Mouse (Mus musculus) c-Kit-positive CD71-positive TER-119-negative erythroid progenitor cells, embryonic 14.5 days (primary cell): ENCODE measurements around the gene Efcab11.

Experiments used
- DNase-seq: peaks from one replicate; pipeline ENCODE4 v3.0.0-alpha.2; 2013; ENCODE audit warnings: low read depth

Efcab11 gene

GRCm38 (mm10) chr12:99749391-99749790, 134.8 kb downstream of the Efcab11 start:
- DNase-seq, result no peak

GRCm38 (mm10) chr12:99741631-99742030, 142.6 kb downstream of the Efcab11 start:
- DNase-seq, result no peak

- no peak for DNase-seq
These were observed 145.0 kb downstream of the Efcab11 start for GRCm38 (mm10) chr12:99739211-99739610.

- no peak for DNase-seq
These were observed 146.0 kb downstream of the Efcab11 start for GRCm38 (mm10) chr12:99738256-99738655.

GRCm38 (mm10) chr12:99736971-99737370, 147.3 kb downstream of the Efcab11 start:
- no peak for DNase-seq

- DNase-seq, result no peak
These were observed 149.1 kb downstream of the Efcab11 start for GRCm38 (mm10) chr12:99735172-99735571.

GRCm38 (mm10) chr12:99724206-99724605, 160.0 kb downstream of the Efcab11 start:
- no peak for DNase-seq

GRCm38 (mm10) chr12:99723791-99724190, 160.4 kb downstream of the Efcab11 start:
- DNase-seq, result no peak

GRCm38 (mm10) chr12:99721318-99721717, 162.9 kb downstream of the Efcab11 start:
- no peak for DNase-seq

GRCm38 (mm10) chr12:99719777-99720176, 164.5 kb downstream of the Efcab11 start:
- DNase-seq, result no peak

- DNase-seq, result no peak
These were observed 166.1 kb downstream of the Efcab11 start for GRCm38 (mm10) chr12:99718161-99718560.

- DNase-seq, result no peak
These were observed 168.1 kb downstream of the Efcab11 start for GRCm38 (mm10) chr12:99716038-99716610.

- DNase-seq, result no peak
These were observed 168.9 kb downstream of the Efcab11 start for GRCm38 (mm10) chr12:99715129-99716037.

- DNase-seq, result no peak
These were observed 172.0 kb downstream of the Efcab11 start for GRCm38 (mm10) chr12:99712214-99712613.

- no peak for DNase-seq
These were observed 182.0 kb downstream of the Efcab11 start for GRCm38 (mm10) chr12:99702248-99702647.

GRCm38 (mm10) chr12:99700380-99700779, 183.9 kb downstream of the Efcab11 start:
- no peak for DNase-seq

- no peak for DNase-seq
These were observed 184.7 kb downstream of the Efcab11 start for GRCm38 (mm10) chr12:99699379-99700023.

- DNase-seq, result no peak
These were observed 190.2 kb downstream of the Efcab11 start for GRCm38 (mm10) chr12:99694066-99694465.

GRCm38 (mm10) chr12:99686418-99686992, 197.7 kb downstream of the Efcab11 start:
- no peak for DNase-seq

GRCm38 (mm10) chr12:99685451-99686100, 198.7 kb downstream of the Efcab11 start:
- no peak for DNase-seq

- no peak for DNase-seq
These were observed 202.6 kb downstream of the Efcab11 start for GRCm38 (mm10) chr12:99681681-99682080.

GRCm38 (mm10) chr12:99671866-99672191, 212.4 kb downstream of the Efcab11 start:
- DNase-seq, result no peak
